14 mouse cellular contexts compared by ENCODE assay signal in the genomic region with DNA sequence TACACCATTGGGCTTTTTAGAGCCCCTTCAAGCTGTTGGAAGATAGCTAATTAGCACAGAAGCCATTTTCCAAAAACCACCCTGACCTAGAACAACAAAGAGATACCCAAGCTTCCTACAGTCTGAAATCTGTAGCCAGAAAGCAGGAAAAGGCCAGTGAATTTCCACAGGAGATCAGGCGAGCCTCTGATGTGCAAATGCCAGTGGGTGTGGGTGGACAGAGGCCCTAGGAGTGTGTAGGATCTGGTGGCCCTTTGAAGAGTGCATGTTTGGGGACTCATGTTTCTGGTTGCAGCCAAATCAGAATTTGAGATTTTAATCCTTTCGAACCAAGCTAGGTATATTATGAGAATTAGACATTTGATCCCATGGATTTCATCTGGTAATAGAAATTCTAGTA.
DNase-seq lines count a peak whose midpoint lies in the region; ATAC-seq and TF ChIP-seq lines count a peak whose summit lies in the region.
"Had no signal": no experiment of that assay in that cellular context is flagged by ENCODE, and none has a peak within 500 bp of the region (broad histone marks: within the 10 kb centered on the region; RNA-seq: fewer than 3 reads in every experiment).

No protein-coding gene starts in this region.

- peaks cover 12% of the 10 kb centered on the region for H3K36me3 ChIP-seq in hindbrain, embryonic 10.5 days
- no peaks in the 10 kb centered on the region for H3K36me3 ChIP-seq in midbrain, embryonic 13.5 days

- no peak overlapping the region for H3K4me3 ChIP-seq in hindbrain, embryonic 10.5 days
- no peak overlapping the region for H3K4me3 ChIP-seq in midbrain, embryonic 13.5 days (replicated peaks)

- no peaks in the 10 kb centered on the region for H3K9me3 ChIP-seq in hindbrain, embryonic 10.5 days
- H3K9me3 ChIP-seq in midbrain, embryonic 13.5 days = no peaks in the 10 kb centered on the region

- no peak for TF ChIP-seq POLR2A in brain, embryonic 14.5 days (IDR thresholded peaks at IDR 0.05; ENCODE audit: borderline replicate concordance, extremely low read depth, insufficient read depth, insufficient read length, poor library complexity, severe bottlenecking)

- H3K4me2 ChIP-seq in midbrain, embryonic 13.5 days (replicated peaks) = no peak overlapping the region
- H3K4me2 ChIP-seq: heart, embryonic 11.5 days; liver, embryonic 11.5 days had no signal

- no peaks in the 10 kb centered on the region for H3K27me3 ChIP-seq in hindbrain, embryonic 10.5 days (ENCODE audit: insufficient read depth, poor library complexity, severe bottlenecking)
- H3K27me3 ChIP-seq in midbrain, embryonic 13.5 days = no peaks in the 10 kb centered on the region
- H3K27me3 ChIP-seq: CH12.LX had no signal

- H3K9ac ChIP-seq in midbrain, embryonic 13.5 days (replicated peaks) = no peak overlapping the region

- TF ChIP-seq CTCF in brain, embryonic 14.5 days (IDR thresholded peaks at IDR 0.05; ENCODE audit: borderline replicate concordance, extremely low read depth, insufficient read depth, insufficient read length) = no peak

- peak; percentile 53 for DNase-seq in brain, adult 2 months (ENCODE audit: low read depth, low spot score)
- DNase-seq in brain, embryonic 14.5 days (ENCODE audit: low read depth) = peak; percentile 62
- DNase-seq in hindbrain, embryonic 10.5 days (ENCODE audit: low spot score) = no peak
- DNase-seq in lung, postnatal 10 days = no peak
- no peak for DNase-seq in cerebellum, postnatal 14 days
- DNase-seq in kidney, adult 9 months = no peak
- DNase-seq: cerebellum, adult 9-11 months; gastrocnemius, postnatal 10 days; kidney, adult 8-10 months had no signal

- WGBS in hindbrain, embryonic 10.5 days = 67% methylated on average over 2 of the region's 2 CpGs
- 32% methylated on average over 2 of the region's 2 CpGs for WGBS in midbrain, embryonic 13.5 days

- peaks cover 36% of the 10 kb centered on the region for H3K4me1 ChIP-seq in hindbrain, embryonic 10.5 days (replicated peaks)
- H3K4me1 ChIP-seq in midbrain, embryonic 13.5 days (replicated peaks) = peaks cover 39% of the 10 kb centered on the region

- ATAC-seq in midbrain, embryonic 13.5 days = peak; percentile 59
- ATAC-seq: activated CD4-positive, CD25-positive, alpha-beta regulatory T cell, adult 4 months had no signal

- H3K27ac ChIP-seq in hindbrain, embryonic 10.5 days = peak overlapping the region; percentile 76
- peak overlapping the region; percentile 83 for H3K27ac ChIP-seq in midbrain, embryonic 13.5 days

Comparison
In these comparisons a context has a peak if more than half of its experiments do, and no peak if none do; other contexts are left out.
1. DNase-seq: peak in brain, adult 2 months (single experiment) and brain, embryonic 14.5 days (single experiment); none in hindbrain, embryonic 10.5 days (single experiment), lung, postnatal 10 days (single experiment), cerebellum, postnatal 14 days (0 of 2) and kidney, adult 9 months (single experiment).